Mouse (Mus musculus) adrenal gland, adult 18-20 months (tissue): Measurements from ENCODE around the gene Ankrd65. TPM values are rescaled to one million over a fixed set of nuclear protein-coding genes. Genes with fewer than 3 reads are reported as not detected.

Experiments
- DNase-seq, 2 experiments: peaks; one replicate each; pipeline ENCODE4 v3.0.0; 2021 to 2022; ENCODE audit warnings: low spot score in 2 of 2
- total RNA-seq, 2 experiments: library from RNA; stranded (reverse); gene quantifications; 1 replicate in 1 of 2; 2 replicates in 1 of 2; pipeline ENCODE4 v1.2.3; 2021

Gene Ankrd65
- total RNA-seq, 2 experiments from 2014 or later, result not detected

GRCm38 (mm10) chr4:155811929-155812664, 21.9 kb downstream of the Ankrd65 start, which contains the start of gene Ccnl2:
TSS of gene Ccnl2 (plus strand) at chr4:155812489.
- peak; percentile 84 to 85 for DNase-seq

DNA sequence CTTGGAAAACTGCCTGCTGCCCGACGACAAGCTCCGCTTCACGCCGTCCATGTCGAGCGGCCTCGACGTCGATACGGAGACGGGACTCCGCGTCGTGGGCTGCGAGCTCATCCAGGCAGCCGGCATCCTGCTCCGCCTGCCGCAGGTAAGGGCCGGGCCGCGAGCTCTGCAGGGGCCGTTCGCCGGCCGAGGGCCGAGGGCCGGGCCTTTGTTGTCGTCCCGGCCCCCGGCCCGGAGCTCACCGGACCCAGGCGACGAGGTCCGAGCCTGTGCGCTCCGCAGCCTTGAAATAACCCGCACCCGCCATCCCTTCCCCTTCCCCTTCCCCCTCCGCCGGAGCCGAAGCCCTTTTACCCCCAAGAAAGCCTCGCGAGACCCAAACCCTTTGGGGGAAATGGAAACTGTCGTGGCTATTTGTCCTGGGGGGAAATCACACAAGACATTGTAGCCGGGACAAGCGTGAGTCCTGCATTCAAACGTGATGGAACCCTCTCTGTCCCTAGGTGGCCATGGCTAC, 22.5 kb downstream of the Ankrd65 start:
- no peak for DNase-seq

DNA sequence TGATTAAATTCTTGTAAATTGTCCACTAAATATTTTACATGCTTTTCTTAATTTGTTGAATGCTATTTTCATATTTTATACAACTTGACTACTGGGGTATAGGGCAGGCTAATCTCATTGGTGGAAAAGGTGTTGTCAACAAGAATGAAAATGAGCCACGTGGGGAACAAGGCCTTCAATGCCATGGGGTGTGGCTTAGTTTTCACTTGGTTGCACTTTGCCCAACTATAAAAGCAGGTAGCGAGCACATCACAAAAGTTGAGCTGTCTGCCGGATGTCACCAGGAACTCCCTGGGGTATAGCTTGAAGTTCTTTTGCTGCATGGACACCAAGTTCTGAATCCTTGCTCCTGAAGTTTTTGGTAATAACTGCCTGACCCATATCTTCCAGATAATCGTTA, 27.3 kb downstream of the Ankrd65 start:
- no peak for DNase-seq

- DNase-seq, result no peak
These were observed 30.8 kb downstream of the Ankrd65 start for GRCm38 (mm10) chr4:155821025-155821424.

GRCm38 (mm10) chr4:155823443-155823842, 33.2 kb downstream of the Ankrd65 start:
- DNase-seq, result no peak

DNA sequence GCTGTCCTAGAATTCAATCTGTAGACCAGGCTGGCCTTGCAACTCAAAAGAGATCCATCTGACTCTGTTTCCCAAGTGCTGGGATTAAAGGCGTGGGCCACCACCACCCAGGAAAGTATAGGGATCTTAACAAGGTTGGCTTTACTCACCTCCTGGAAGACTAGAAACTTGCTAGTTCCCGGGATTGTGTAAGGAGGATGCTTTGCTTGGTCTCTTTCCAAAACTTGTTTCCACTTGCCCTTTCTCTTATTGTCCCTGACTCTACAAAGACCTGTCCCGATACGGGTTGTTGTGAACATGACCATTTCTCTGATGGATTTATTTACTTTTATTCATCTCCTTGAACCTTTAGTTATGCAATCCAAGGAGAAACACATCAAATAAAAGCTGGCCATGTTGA, 39.6 kb downstream of the Ankrd65 start:
- no peak for DNase-seq

DNA sequence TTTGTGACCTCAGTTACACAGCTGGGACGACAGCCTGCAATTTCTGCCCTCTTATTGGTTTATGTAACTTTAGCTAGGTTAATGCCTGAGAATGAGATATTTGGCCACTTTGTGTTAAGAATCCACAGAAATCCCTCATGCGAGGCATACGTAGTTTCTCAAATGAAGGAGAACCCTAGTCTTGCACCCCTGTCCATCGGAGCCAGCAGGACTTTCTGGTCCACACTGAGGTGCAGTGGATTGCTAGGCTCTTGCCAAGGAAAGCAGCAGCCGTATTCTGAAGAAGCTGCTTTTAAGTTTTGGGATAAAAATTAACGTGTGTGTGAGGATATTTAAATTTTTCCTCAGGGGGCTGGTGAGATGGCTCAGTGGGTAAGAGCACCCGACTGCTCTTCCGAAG, 40.4 kb downstream of the Ankrd65 start:
- no peak for DNase-seq

- peak; percentile 90 to 97 for DNase-seq
These were observed 41.0 kb downstream of the Ankrd65 start, which contains the start of gene Aurkaip1 for GRCm38 (mm10) chr4:155831205-155831766. TSS of gene Aurkaip1 (plus strand) at chr4:155831272.

DNA sequence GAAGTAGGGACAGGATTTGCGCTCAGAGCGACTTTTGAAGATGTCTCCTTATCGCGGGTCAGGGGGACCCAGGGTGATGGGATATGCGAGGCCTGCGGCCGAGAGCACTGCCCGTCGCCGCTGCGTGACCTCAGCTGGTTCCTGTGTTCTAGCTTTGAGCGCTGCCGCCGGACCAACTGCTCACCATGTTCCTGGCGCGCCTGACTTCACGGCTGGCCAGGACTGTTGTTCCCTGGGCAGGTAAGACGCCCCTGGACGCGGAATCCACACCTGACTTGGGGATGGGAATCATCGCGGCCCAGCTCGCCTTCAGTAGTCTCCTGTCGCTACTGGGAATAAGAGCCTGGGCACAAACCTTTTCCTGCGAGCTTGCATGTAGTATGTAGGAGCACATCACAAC, 41.6 kb downstream of the Ankrd65 start:
- DNase-seq, result no peak

- peak in 1 of 2 experiments; percentile 25 for DNase-seq
These were observed 42.1 kb downstream of the Ankrd65 start for GRCm38 (mm10) chr4:155832321-155832720.

DNA sequence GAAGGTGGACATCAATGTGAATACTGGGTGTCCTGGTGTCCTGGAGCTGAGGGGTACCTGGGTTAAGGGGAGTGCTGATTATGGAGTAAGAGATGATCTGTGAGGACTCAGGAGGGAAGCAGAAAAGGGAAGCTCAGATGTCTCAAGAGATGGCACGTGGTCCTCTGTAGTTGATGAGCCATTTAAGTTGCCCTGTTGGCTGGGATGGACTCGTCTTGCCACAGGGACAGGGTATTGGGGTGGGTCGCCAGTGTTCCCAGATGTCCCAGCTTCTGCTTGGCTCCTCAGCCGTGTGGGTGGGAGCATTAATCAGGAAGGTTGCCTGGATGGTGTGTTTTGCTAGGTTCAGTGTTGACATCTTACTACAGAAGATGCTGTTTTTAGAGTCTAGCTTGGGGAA, 43.0 kb downstream of the Ankrd65 start:
- peak in 1 of 2 experiments; percentile 21 for DNase-seq

- peak; percentile 64 to 67 for DNase-seq
These were observed 43.6 kb downstream of the Ankrd65 start for GRCm38 (mm10) chr4:155833836-155834235.

DNA sequence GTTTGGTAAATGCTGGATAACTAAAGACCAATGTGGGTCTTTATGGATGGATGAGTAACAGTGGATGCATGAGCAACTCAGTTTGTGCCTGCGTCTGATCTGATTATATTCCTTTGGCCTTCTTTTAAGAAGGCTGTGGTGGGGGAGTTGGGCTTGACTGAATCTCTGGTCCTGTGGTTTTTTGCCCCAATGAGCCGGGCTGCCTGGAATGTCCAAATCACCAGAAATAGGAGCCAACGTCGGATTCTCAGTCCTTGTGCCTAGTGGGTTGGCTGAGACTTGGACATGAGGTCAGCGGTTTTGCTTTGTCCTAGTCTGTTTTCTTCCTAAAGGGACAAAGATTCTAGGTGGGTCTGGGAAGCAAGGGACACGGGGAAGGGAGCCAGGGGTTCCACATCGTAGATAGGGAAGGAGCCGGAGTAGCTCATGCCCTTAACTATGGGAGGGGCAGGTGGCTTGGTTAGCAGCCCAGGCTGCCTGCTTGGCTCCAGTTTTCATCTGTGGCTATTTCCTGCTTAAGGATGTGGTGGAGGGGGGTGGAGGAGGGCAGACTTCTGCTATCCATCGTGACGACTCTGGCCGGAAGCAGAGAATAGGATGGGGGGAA, 47.3 kb downstream of the Ankrd65 start:
- peak in 1 of 2 experiments; percentile 25 for DNase-seq

GRCm38 (mm10) chr4:155838187-155839153, 48.2 kb downstream of the Ankrd65 start:
- DNase-seq, result peak in 1 of 2 experiments; percentile 20

GRCm38 (mm10) chr4:155839483-155839910, 49.3 kb downstream of the Ankrd65 start, which contains the start of gene Mxra8:
TSS of gene Mxra8 (plus strand) at chr4:155839680.
- peak; percentile 59 to 64 for DNase-seq

DNA sequence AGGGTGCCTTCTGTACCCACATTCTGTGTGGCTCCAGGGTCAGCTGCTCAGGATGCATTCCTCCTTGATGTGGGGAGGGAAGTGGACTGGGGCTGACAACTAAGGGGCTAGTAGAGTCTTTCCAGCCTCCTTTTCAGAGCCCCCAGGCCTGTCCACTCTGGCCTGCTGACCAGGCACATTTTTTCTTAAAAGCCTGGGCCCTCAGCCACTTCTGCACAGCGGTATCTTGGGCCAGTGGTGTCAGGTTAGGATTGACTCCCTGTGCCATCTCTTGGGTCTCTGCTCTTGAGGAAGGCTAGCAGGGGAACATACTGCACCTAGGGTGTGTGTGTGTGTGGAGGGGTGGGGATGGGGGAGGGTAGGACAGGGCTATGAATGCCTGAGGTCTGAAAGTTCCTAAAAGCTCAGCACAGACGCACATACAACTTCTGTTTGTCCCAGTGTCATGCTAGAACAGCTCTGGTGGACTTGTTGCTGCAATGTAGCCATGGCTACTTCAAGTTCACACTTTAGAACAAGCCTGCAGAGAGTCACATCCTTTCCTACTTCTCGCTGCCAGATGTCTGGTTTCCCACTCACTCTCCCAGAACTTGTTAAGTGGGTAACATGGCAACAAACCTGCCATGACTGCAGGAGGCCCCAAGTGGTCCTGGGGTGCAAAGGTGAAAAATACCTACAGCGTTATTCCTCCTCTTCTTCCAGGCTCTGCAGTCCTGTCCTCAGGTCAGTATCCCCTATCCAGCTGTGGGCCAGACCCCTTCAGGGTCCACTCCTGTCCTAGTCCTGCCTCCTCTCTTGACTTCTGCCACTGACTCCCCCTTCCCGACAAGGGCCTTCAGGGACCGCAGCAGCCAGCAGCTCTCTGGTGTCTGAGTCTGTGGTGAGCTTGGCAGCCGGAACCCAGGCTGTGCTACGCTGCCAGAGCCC, 50.1 kb downstream of the Ankrd65 start:
- no peak for DNase-seq

DNA sequence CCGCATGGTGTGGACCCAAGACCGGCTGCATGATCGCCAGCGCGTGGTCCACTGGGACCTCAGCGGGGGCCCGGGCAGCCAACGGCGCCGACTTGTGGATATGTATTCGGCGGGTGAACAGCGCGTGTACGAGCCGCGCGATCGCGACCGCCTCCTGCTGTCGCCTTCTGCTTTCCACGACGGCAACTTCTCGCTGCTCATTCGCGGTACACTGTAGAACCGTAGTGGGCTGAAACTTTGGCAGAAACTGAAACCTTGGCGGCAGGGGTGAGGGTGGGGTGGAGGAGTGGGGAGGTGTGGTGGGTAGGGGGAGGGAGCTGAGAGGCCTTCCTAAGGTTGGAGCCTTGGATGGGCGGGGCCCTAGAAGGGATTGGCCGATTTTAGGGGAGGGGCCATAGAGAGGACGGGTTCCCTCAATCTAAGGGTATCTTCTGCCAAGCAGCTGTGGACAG, 50.8 kb downstream of the Ankrd65 start:
- peak; percentile 58 to 62 for DNase-seq

DNA sequence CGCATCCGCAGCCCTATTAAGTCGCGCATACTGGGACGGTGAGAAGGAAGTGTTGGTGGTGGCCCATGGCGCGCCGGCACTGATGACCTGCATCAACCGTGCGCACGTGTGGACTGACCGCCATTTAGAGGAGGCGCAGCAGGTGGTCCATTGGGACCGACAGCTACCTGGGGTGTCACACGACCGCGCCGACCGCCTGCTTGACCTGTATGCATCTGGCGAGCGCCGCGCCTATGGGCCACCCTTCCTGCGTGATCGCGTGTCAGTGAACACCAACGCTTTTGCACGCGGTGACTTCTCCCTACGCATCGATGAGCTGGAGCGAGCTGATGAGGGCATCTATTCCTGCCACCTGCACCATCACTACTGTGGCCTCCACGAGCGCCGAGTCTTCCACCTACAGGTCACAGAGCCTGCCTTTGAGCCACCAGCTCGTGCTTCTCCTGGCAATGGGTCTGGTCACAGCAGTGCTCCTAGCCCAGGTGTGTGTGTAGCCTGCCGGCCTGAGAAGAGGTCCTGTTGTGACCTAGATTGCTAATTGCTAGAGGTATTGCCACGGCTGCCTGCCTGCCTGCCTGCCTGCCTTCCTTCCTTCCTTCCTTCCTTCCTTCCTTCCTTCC, 51.5 kb downstream of the Ankrd65 start:
- DNase-seq, result peak in 1 of 2 experiments; percentile 28

GRCm38 (mm10) chr4:155843231-155843630, 53.0 kb downstream of the Ankrd65 start:
- peak in 1 of 2 experiments; percentile 15 for DNase-seq
